Mouse (Mus musculus) forebrain, embryonic 11.5 days (tissue): Measurements from ENCODE around the gene Olfr791. TPM values are rescaled to one million over a fixed set of nuclear protein-coding genes. Genes with fewer than 3 reads are reported as not detected.

ENCODE experiments used
- ATAC-seq: fragments of 200-750 bp; cut with Nextera tagmentation; replicated peaks from 2 replicates; pipeline ENCODE4 v1.8.0; 2017; ENCODE audit warnings: moderate TSS enrichment; ENCODE audit not compliant: low FRiP score
- DNase-seq: peaks from one replicate; pipeline ENCODE4 v3.0.0-alpha.2; 2017; ENCODE audit warnings: low spot score
- H3K27ac ChIP-seq: fragments of 300-500 bp; sonication (generic); 2 replicates; pipeline ENCODE4 v1.5.1; 2014; ENCODE audit warnings: low read depth, low read length
- H3K27me3 ChIP-seq: fragments of 300-500 bp; sonication (generic); 2 replicates; pipeline ENCODE4 v1.6.1; 2014; ENCODE audit warnings: mild to moderate bottlenecking, low read length, mixed read lengths; ENCODE audit not compliant: control insufficient read depth, insufficient read depth
- H3K36me3 ChIP-seq: fragments of 300-500 bp; sonication (generic); 2 replicates; pipeline ENCODE4 v1.6.1; 2014; ENCODE audit warnings: mild to moderate bottlenecking, low read length, moderate library complexity, mixed read lengths; ENCODE audit not compliant: control insufficient read depth, insufficient read depth
- H3K4me1 ChIP-seq: fragments of 300-500 bp; sonication (generic); replicated peaks from 2 replicates; pipeline ENCODE4 v1.6.1; 2014; ENCODE audit warnings: low read length, mixed read lengths; ENCODE audit not compliant: control insufficient read depth, insufficient read depth
- H3K4me2 ChIP-seq: fragments of 300-500 bp; sonication (generic); 2 replicates; pipeline ENCODE4 v1.6.1; 2014; ENCODE audit warnings: low read depth, mild to moderate bottlenecking, low read length, moderate library complexity, mixed read lengths; ENCODE audit not compliant: severe bottlenecking
- H3K4me3 ChIP-seq: fragments of 300-500 bp; sonication (generic); 2 replicates; pipeline ENCODE4 v1.5.1; 2014; ENCODE audit warnings: low read depth, low read length
- H3K9ac ChIP-seq: fragments of 300-500 bp; sonication (generic); 2 replicates; pipeline ENCODE4 v1.6.1; 2014; ENCODE audit warnings: low read length
- H3K9me3 ChIP-seq: fragments of 300-500 bp; sonication (generic); 2 replicates; pipeline ENCODE4 v1.6.1; 2016; ENCODE audit warnings: low read length, mixed read lengths; ENCODE audit not compliant: control insufficient read depth
- WGBS: fragments of 180-500 bp; shearing (Covaris S2); extraction: QIAGEN DNeasy Blood & Tissue Kit; methylation state at CpG from one replicate; pipeline ENCODE4 v1.1.7; 2014; 5-methylcytosine and 5-hydroxymethylcytosine counted together
- polyA plus RNA-seq: library from polyadenylated mRNA; unstranded; fragments of >200 nt; fragmentation: Nextera tagmentation; extraction: Ambion mirVana; gene quantifications from 2 replicates; pipeline ENCODE4 v1.2.1, GENCODE M21; 2014

Gene Olfr791
- polyA plus RNA-seq = not detected in 2 replicates

GRCm38 (mm10) chr10:129521492-129521891 lies at the start of gene Olfr791:
Gene Olfr791 (plus strand): TSS chr10:129521792.
- ATAC-seq (no peak), DNase-seq (no peak)
- Histone ChIP-seq H3K27me3 (no peaks in the 10 kb centered on the region), H3K4me1 (no peaks in the 10 kb centered on the region), H3K36me3 (no peaks in the 10 kb centered on the region), H3K4me3 (no peak within 1 kb of the TSS), H3K4me2 (no peak within 1 kb of the TSS), H3K27ac (no peak within 1 kb of the TSS), H3K9ac (no peak within 1 kb of the TSS), H3K9me3 (no peaks in the 10 kb centered on the region)
- WGBS = 82% methylated on average over 3 of the region's 3 CpGs

- DNase-seq = no peak
- ATAC-seq = no peak
- Histone ChIP-seq H3K4me1 (no peaks in the 10 kb centered on the region), H3K27ac (no peak overlapping the region), H3K9me3 (no peaks in the 10 kb centered on the region), H3K4me3 (no peak overlapping the region), H3K36me3 (no peaks in the 10 kb centered on the region), H3K27me3 (no peaks in the 10 kb centered on the region), H3K4me2 (no peak overlapping the region), H3K9ac (no peak overlapping the region)
- WGBS = 51% methylated on average over 2 of the region's 2 CpGs
Observed at GRCm38 (mm10) chr10:129473256-129473655, 48.3 kb upstream of the Olfr791 start.

- Histone ChIP-seq H3K4me1 (no peaks in the 10 kb centered on the region), H3K27ac (no peak overlapping the region), H3K27me3 (no peaks in the 10 kb centered on the region), H3K9ac (no peak overlapping the region), H3K4me3 (no peak overlapping the region), H3K4me2 (no peak overlapping the region), H3K9me3 (no peaks in the 10 kb centered on the region), H3K36me3 (no peaks in the 10 kb centered on the region)
- ATAC-seq (no peak; the same call in 1 of the 2 replicates), DNase-seq (no peak)
Observed at GRCm38 (mm10) chr10:129473723-129474122, 47.9 kb upstream of the Olfr791 start.

- H3K36me3 ChIP-seq = no peaks in the 10 kb centered on the region
- no peaks in the 10 kb centered on the region for H3K27me3 ChIP-seq
- no peak within 1 kb of the TSS for H3K27ac ChIP-seq
- H3K4me1 ChIP-seq = no peaks in the 10 kb centered on the region
- no peak for ATAC-seq
- H3K4me3 ChIP-seq = no peak within 1 kb of the TSS
- H3K9ac ChIP-seq = no peak within 1 kb of the TSS
- H3K9me3 ChIP-seq = no peaks in the 10 kb centered on the region
- WGBS = 53% methylated on average over 2 of the region's 2 CpGs
- no peak for DNase-seq
- H3K4me2 ChIP-seq = no peak within 1 kb of the TSS
Observed at GRCm38 (mm10) chr10:129484452-129484851, 37.1 kb upstream of the Olfr791 start, which contains the start of gene Olfr789. Gene Olfr789 (plus strand): TSS chr10:129484752.

- DNase-seq (no peak), ATAC-seq (no peak)
- Histone ChIP-seq H3K36me3 (no peaks in the 10 kb centered on the region), H3K9ac (no peak overlapping the region), H3K9me3 (no peaks in the 10 kb centered on the region), H3K27ac (no peak overlapping the region), H3K4me1 (no peaks in the 10 kb centered on the region), H3K4me2 (no peak overlapping the region), H3K27me3 (no peaks in the 10 kb centered on the region), H3K4me3 (no peak overlapping the region)
- WGBS = 80% methylated on average over 2 of the region's 2 CpGs
Observed at GRCm38 (mm10) chr10:129490101-129490500, 31.5 kb upstream of the Olfr791 start.

- Histone ChIP-seq H3K27ac (no peak within 1 kb of the TSS), H3K36me3 (no peaks in the 10 kb centered on the region), H3K27me3 (no peaks in the 10 kb centered on the region), H3K9ac (no peak within 1 kb of the TSS), H3K9me3 (no peaks in the 10 kb centered on the region), H3K4me1 (no peaks in the 10 kb centered on the region), H3K4me3 (no peak within 1 kb of the TSS), H3K4me2 (no peak within 1 kb of the TSS)
- ATAC-seq = no peak
- DNase-seq = no peak
Observed at GRCm38 (mm10) chr10:129498192-129498591, 23.4 kb upstream of the Olfr791 start, which contains the start of gene Olfr790. Gene Olfr790 (plus strand): TSS chr10:129498492.

- Histone ChIP-seq H3K27me3 (no peaks in the 10 kb centered on the region), H3K36me3 (no peaks in the 10 kb centered on the region), H3K4me2 (no peak within 1 kb of the TSS), H3K4me3 (no peak within 1 kb of the TSS), H3K9me3 (no peaks in the 10 kb centered on the region), H3K9ac (no peak within 1 kb of the TSS), H3K4me1 (no peaks in the 10 kb centered on the region), H3K27ac (no peak within 1 kb of the TSS)
- no peak for DNase-seq
- no peak for ATAC-seq
- 91% methylated on average over 1 of the region's 1 CpGs for WGBS
Observed at GRCm38 (mm10) chr10:129538862-129539261, 17.3 kb downstream of the Olfr791 start, which contains the start of gene Olfr792. Gene Olfr792 (plus strand): TSS chr10:129539162.

GRCm38 (mm10) chr10:129549354-129549753 lies 27.8 kb downstream of the Olfr791 start:
- DNase-seq (no peak), ATAC-seq (peak; percentile 73)
- Histone ChIP-seq H3K27me3 (no peaks in the 10 kb centered on the region), H3K9me3 (no peaks in the 10 kb centered on the region), H3K4me1 (no peaks in the 10 kb centered on the region), H3K9ac (no peak overlapping the region), H3K4me3 (no peak overlapping the region), H3K4me2 (no peak overlapping the region), H3K36me3 (no peaks in the 10 kb centered on the region), H3K27ac (no peak overlapping the region)
- WGBS = 71% methylated on average over 1 of the region's 1 CpGs

- 86% methylated on average over 2 of the region's 2 CpGs for WGBS
- no peaks in the 10 kb centered on the region for H3K36me3 ChIP-seq
- no peak within 1 kb of the TSS for H3K4me2 ChIP-seq
- no peaks in the 10 kb centered on the region for H3K9me3 ChIP-seq
- no peak within 1 kb of the TSS for H3K4me3 ChIP-seq
- H3K27me3 ChIP-seq = no peaks in the 10 kb centered on the region
- H3K9ac ChIP-seq = no peak within 1 kb of the TSS
- H3K4me1 ChIP-seq = no peaks in the 10 kb centered on the region
- no peak for ATAC-seq
- no peak for DNase-seq
- H3K27ac ChIP-seq = no peak within 1 kb of the TSS
Observed at GRCm38 (mm10) chr10:129567355-129567754, 45.8 kb downstream of the Olfr791 start, which contains the start of gene Olfr794. Gene Olfr794 (plus strand): TSS chr10:129567655.
